Mouse (Mus musculus): ENCODE measurements at regions not wholly inside any gene's neighbourhood (a gene's known extent, or its start where the extent isn't known, plus 50 kb on each side); places are given as distances from the start of the nearest gene placed in this dataset.

DNA sequence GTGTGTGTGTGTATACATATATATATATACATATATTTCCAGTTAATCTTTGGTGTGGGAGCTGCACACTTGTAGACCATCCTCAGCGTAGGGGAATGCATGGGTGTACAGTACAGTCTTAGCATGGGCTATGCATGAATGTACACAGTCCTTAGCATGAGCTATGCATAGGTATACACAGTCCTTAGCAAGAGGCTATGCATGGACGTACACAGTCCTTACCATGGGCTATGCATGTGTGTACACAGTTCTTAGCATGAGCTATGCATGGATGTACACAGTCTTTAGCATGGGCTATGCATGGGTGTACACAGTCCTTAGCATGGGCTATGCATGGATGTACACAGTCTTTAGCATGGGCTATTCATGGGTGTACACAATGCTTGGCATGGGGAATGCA lies 70.5 kb downstream of the Rchy1 start:
- Histone ChIP-seq H3K27ac (replicated peaks) (no peak overlapping the region), H3K4me3 (no peak overlapping the region), H3K36me3 (no peaks in the 10 kb centered on the region), H3K4me1 (no peaks in the 10 kb centered on the region), H3K9ac (replicated peaks) (no peak overlapping the region), H3K9me3 (no peaks in the 10 kb centered on the region), H3K27me3 (no peaks in the 10 kb centered on the region), H3K4me2 (replicated peaks) (no peak overlapping the region)
- WGBS, result 90% methylated on average over 2 of the region's 2 CpGs
- peak; percentile 55; the same call in 1 of the 2 replicates for ATAC-seq (replicated peaks)

DNA sequence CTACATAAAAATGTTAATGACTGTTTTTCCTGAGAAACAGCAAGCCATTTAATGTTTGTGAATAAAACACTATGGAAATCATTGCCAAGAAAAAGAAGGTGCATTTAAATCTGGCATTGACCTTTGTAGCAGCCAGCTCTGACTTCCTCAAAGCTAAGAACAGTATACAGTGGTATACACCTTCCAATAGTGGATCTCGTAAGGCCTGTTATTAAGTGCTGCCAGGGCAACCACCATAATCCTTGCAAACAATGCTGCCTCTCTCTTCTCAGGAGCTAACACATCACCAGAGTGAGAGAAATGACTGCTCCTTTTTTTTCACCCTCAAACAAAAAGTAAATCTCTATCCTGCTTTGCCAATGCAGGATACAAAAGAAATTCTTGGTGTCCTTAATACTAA lies 81.1 kb downstream of the Rchy1 start:
- ATAC-seq (replicated peaks), result peak; percentile 73; the same call in 1 of the 2 replicates
- no peaks in the 10 kb centered on the region for H3K36me3 ChIP-seq
- H3K4me2 ChIP-seq (replicated peaks), result no peak overlapping the region
- no peaks in the 10 kb centered on the region for H3K9me3 ChIP-seq
- no peak overlapping the region for H3K9ac ChIP-seq (replicated peaks)
- H3K4me3 ChIP-seq, result no peak overlapping the region
- 48% methylated on average over 1 of the region's 1 CpGs for WGBS
- no peaks in the 10 kb centered on the region for H3K4me1 ChIP-seq
- H3K27ac ChIP-seq (replicated peaks), result no peak overlapping the region
- H3K27me3 ChIP-seq, result no peaks in the 10 kb centered on the region

DNA sequence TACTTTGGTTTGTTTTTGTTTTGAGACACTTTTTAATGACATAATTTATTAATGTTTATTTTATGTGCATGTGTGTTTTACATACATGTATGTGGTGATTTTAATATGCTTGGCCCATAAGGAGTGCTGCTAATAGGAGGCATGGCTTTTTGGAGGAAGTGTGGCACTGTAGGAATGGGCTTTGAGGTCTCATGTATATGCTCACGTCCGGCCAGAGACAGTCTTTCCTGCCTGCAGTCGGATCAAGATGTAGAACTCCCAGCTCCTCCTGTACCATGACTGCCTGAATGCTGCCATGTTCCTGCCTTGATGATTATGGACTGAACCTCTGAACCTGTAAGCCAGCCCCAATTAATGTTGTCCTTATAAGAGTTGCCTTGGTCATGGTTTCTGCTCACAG lies 82.6 kb downstream of the Rchy1 start:
- Histone ChIP-seq H3K4me2 (replicated peaks) (no peak overlapping the region), H3K9ac (replicated peaks) (no peak overlapping the region), H3K4me1 (no peaks in the 10 kb centered on the region), H3K27ac (replicated peaks) (no peak overlapping the region), H3K27me3 (no peaks in the 10 kb centered on the region), H3K4me3 (no peak overlapping the region), H3K36me3 (no peaks in the 10 kb centered on the region), H3K9me3 (no peaks in the 10 kb centered on the region)
- ATAC-seq (replicated peaks), result no peak
- 88% methylated on average over 3 of the region's 3 CpGs for WGBS

DNA sequence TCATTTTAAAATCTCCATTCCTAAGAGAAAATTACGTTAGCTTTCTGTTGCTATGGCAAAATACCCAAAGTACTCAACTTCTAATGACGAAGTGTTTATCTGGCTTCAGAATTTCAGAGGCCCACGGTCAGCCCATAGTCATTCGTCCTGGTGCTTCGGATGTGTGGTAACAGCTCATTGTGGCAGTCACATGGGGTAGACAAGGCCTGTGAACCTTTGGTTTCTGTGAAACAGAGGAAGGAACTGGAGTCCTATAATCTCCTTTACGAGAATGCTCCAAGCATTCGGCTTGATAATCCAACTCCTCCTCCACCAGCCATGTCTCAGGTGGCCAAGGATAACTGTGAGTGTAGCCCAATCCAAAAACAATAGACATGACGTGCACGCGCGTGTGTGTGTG lies 84.2 kb downstream of the Rchy1 start:
- H3K4me3 ChIP-seq, result no peak overlapping the region
- no peak overlapping the region for H3K27ac ChIP-seq (replicated peaks)
- H3K4me2 ChIP-seq (replicated peaks), result no peak overlapping the region
- no peaks in the 10 kb centered on the region for H3K36me3 ChIP-seq
- ATAC-seq (replicated peaks), result no peak
- H3K9ac ChIP-seq (replicated peaks), result no peak overlapping the region
- WGBS, result 93% methylated on average over 11 of the region's 11 CpGs
- H3K27me3 ChIP-seq, result no peaks in the 10 kb centered on the region
- H3K9me3 ChIP-seq, result no peaks in the 10 kb centered on the region
- no peaks in the 10 kb centered on the region for H3K4me1 ChIP-seq

DNA sequence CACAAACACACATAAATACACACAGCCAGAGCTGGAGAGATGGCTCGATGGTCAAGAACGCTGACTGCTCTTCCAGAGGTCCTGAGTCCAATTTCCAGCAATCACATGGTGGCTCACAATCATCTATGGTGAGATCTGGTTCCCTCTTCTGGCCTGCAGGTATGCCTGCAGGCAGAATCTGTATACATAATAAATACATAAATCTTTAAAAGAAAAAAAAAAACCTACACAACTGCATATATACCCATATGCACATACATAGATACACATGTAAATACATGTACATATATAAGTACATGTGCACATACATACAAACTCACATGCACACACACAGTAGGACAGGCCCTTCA lies 86.2 kb downstream of the Rchy1 start:
- Histone ChIP-seq H3K9ac (replicated peaks) (no peak overlapping the region), H3K27ac (replicated peaks) (no peak overlapping the region), H3K4me1 (no peaks in the 10 kb centered on the region), H3K27me3 (no peaks in the 10 kb centered on the region), H3K9me3 (no peaks in the 10 kb centered on the region), H3K4me2 (replicated peaks) (no peak overlapping the region), H3K36me3 (no peaks in the 10 kb centered on the region), H3K4me3 (no peak overlapping the region)
- WGBS, result 78% methylated on average over 2 of the region's 2 CpGs
- no peak for ATAC-seq (replicated peaks)

DNA sequence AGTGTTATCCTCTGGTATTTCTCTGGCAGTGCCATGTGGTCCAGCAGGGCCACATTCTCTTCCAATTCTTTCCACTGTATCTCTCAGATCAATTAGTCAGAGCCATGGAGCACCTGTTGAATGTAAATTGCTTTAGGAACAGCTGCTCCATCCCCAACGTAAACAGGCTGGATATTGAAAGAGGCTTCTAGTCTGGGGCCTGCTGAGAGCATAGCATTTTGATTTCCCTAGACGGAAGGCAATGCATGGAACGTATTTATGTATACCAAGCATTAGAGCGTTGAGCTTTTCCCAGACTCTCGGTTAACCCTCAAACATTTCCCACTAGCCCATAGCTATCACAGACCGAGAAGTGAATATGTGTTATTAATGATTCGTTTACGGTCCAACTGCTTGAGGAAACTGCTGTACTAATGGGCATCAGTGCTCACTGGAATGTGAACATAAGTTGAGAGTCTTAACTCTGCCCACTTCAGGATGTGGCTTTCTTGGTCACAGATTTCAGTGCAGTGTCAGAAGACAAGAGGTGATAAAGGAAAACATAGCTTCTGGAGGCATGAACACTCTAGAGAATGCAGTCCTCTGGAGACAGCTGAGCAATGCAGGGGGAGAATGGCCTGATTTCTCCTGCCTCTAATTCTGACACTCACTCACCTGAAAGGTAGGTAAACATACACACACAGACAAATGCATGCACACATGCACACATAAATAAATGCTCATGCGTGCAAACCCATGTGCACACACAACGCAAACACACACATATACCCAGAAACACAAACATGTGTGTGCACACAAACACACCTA lies 86.8 kb downstream of the Rchy1 start:
- Histone ChIP-seq H3K36me3 (no peaks in the 10 kb centered on the region), H3K4me1 (no peaks in the 10 kb centered on the region), H3K4me2 (replicated peaks) (no peak overlapping the region), H3K27me3 (no peaks in the 10 kb centered on the region), H3K4me3 (no peak overlapping the region), H3K9ac (replicated peaks) (no peak overlapping the region), H3K9me3 (no peaks in the 10 kb centered on the region), H3K27ac (replicated peaks) (no peak overlapping the region)
- no peak for ATAC-seq (replicated peaks)
- WGBS, result 72% methylated on average over 10 of the region's 10 CpGs

DNA sequence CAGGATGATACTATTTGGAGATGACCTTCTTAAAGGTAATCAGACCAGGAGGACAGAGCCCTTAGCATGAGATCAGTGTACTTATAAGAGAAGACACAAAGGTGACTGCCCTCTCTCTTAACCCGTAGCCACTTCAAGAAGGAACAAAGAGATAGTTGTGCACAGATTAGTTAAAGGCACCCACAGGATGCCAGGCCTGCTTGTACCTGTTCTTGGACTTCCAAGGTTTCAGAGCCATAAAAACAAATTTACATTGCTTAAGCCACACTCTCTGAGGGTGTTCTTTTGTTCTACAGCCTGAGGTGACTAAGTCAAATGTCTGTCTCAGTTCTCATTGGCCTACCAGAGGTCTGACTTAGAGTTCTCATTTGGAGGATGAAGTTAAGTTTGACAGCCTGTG lies 90.1 kb downstream of the Rchy1 start:
- no peaks in the 10 kb centered on the region for H3K9me3 ChIP-seq
- H3K27me3 ChIP-seq, result no peaks in the 10 kb centered on the region
- no peak for ATAC-seq (replicated peaks)

DNA sequence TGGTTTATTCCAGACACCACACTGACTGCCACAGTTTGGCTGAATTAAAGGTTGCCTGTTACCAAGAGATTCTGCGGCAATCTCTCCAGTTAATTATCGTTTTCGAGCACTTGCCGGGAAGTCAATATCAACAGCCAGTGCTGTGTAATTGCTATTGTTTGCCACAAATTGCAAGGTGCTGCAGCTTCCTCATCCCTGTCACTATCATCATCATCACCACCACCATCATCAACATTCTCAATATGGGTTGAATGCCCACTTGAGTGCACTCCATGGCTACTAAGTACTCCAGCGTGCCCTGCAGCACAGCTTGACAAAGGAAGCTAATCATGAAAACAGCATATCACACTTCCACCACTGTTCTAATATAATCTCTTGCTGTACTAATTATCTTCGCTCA lies 93.1 kb downstream of the Rchy1 start:
- no peaks in the 10 kb centered on the region for H3K4me1 ChIP-seq
- WGBS, result 81% methylated on average over 6 of the region's 6 CpGs
- no peak for ATAC-seq (replicated peaks)
- H3K9me3 ChIP-seq, result no peaks in the 10 kb centered on the region
- no peak overlapping the region for H3K27ac ChIP-seq (replicated peaks)
- no peaks in the 10 kb centered on the region for H3K27me3 ChIP-seq
- no peak overlapping the region for H3K4me3 ChIP-seq
- H3K9ac ChIP-seq (replicated peaks), result no peak overlapping the region
- no peak overlapping the region for H3K4me2 ChIP-seq (replicated peaks)
- no peaks in the 10 kb centered on the region for H3K36me3 ChIP-seq

More for the DNA sequence above, 90.1 kb downstream of the Rchy1 start:
- no peaks in the 10 kb centered on the region for H3K4me1 ChIP-seq
- WGBS, result 81% methylated on average over 1 of the region's 1 CpGs
- no peak overlapping the region for H3K4me3 ChIP-seq
- no peaks in the 10 kb centered on the region for H3K36me3 ChIP-seq
- H3K27ac ChIP-seq (replicated peaks), result no peak overlapping the region
- H3K4me2 ChIP-seq (replicated peaks), result no peak overlapping the region
- H3K9ac ChIP-seq (replicated peaks), result no peak overlapping the region

DNA sequence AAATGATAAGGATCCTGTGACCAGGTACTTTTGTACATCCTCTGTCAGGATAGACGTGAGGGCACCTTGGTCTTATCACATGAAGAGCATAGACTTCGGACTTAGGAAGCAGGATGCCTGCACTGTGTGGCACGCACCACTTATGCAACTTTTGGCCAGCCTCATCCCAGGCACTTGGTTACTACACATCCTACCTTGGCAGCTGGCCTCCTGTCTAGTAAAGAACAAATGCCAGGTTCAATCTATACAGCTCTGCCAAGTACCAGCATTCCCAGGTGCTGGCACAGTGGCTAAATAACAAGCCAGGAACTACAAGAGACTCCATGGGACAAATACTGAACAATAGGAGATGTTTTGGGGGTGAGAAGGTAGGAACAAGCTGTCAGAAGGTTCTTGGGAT lies 96.7 kb downstream of the Rchy1 start:
- no peaks in the 10 kb centered on the region for H3K4me1 ChIP-seq
- no peak overlapping the region for H3K4me2 ChIP-seq (replicated peaks)
- H3K4me3 ChIP-seq, result no peak overlapping the region
- H3K9ac ChIP-seq (replicated peaks), result no peak overlapping the region
- H3K9me3 ChIP-seq, result no peaks in the 10 kb centered on the region
- H3K27me3 ChIP-seq, result no peaks in the 10 kb centered on the region
- no peaks in the 10 kb centered on the region for H3K36me3 ChIP-seq
- no peak overlapping the region for H3K27ac ChIP-seq (replicated peaks)
- no peak for ATAC-seq (replicated peaks)
- WGBS, result 87% methylated on average over 3 of the region's 3 CpGs

DNA sequence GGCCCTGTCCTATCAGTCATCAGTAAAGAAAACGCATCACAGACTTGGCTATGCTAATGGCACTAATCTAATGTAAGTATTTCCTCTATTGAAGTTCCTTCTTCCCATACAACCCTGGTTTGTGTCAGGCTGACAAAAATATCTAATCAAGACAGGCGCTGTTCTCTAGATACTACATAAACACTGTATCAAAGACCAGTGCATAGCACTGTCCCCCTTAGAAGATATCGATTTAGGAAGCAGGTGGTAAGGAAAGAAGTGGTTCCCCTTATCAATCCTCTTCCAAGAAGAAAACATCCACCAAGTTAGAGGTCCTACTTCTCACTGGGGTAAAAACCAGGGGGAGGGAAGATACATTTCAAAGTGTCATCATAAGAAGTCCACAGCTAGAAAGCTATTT lies 97.5 kb downstream of the Rchy1 start:
- Histone ChIP-seq H3K27me3 (no peaks in the 10 kb centered on the region), H3K9ac (replicated peaks) (no peak overlapping the region), H3K27ac (replicated peaks) (no peak overlapping the region), H3K4me1 (no peaks in the 10 kb centered on the region), H3K4me2 (replicated peaks) (no peak overlapping the region), H3K36me3 (no peaks in the 10 kb centered on the region), H3K9me3 (no peaks in the 10 kb centered on the region), H3K4me3 (no peak overlapping the region)
- WGBS, result 93% methylated on average over 3 of the region's 3 CpGs
- ATAC-seq (replicated peaks), result no peak

DNA sequence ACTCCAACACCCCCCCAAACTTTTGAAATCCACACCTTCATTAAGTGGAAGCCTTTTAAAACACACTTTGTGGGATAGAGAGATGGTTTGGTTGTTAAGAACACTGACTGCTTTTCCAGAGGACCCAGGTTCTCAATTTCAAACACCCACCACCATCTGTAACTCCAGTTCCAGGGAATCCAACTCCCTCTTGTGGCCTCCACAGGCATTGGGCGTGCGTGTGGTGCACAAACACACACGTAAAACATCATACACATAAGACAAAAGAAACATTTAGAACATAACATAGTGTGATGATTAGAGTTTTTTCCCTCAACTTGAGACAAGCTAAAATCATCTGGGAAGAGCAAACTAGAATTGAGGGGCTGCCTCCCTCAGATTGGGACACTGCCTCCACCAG lies 100.0 kb downstream of the Rchy1 start:
- ATAC-seq (replicated peaks), result no peak
- WGBS, result 97% methylated on average over 3 of the region's 3 CpGs
- H3K36me3 ChIP-seq, result no peaks in the 10 kb centered on the region

DNA sequence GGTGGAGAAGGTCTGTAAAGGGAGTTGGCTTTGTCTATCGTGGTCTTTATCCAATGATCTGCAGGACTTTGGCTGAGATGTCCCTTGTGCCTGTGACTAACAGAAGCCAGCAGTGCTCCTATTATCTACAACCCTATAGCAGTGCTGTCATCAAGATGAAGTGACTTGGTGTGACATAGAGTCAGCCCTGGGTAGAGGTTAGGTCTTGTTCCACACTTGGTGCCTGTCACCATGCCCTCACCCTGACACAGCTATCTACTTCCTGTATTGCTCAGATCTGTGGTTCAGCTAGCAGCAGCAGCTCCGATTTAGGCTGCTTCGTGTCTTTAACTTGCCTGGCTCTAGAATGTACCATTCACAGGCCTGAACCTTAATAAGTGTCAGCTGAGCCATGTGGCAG lies 100.6 kb downstream of the Rchy1 start:
- H3K27me3 ChIP-seq, result no peaks in the 10 kb centered on the region
- no peak for ATAC-seq (replicated peaks)
- no peak overlapping the region for H3K9ac ChIP-seq (replicated peaks)
- H3K4me3 ChIP-seq, result no peak overlapping the region
- H3K4me1 ChIP-seq, result no peaks in the 10 kb centered on the region
- H3K9me3 ChIP-seq, result no peaks in the 10 kb centered on the region
- H3K4me2 ChIP-seq (replicated peaks), result no peak overlapping the region
- H3K27ac ChIP-seq (replicated peaks), result no peak overlapping the region
- no peaks in the 10 kb centered on the region for H3K36me3 ChIP-seq
- WGBS, result 89% methylated on average over 3 of the region's 3 CpGs

More for the DNA sequence above, 100.0 kb downstream of the Rchy1 start:
- Histone ChIP-seq H3K4me3 (no peak overlapping the region), H3K4me2 (replicated peaks) (no peak overlapping the region), H3K9me3 (no peaks in the 10 kb centered on the region), H3K4me1 (no peaks in the 10 kb centered on the region), H3K27ac (replicated peaks) (no peak overlapping the region), H3K9ac (replicated peaks) (no peak overlapping the region), H3K27me3 (no peaks in the 10 kb centered on the region)
